Mouse (Mus musculus) cortical plate, adult 2 months (tissue): Measurements from ENCODE around the gene Nacc2.

Experiments
- CTCF ChIP-seq: fragments of 200-500 bp; IDR thresholded peaks from 2 replicates; pipeline ENCODE4 v1.5.1; 2011; ENCODE audit warnings: mild to moderate bottlenecking, control low read depth, low read length; ENCODE audit not compliant: insufficient read depth; ENCODE audit errors: extremely low read depth
- POLR2A ChIP-seq: fragments of 200-500 bp; IDR thresholded peaks from 2 replicates; pipeline ENCODE4 v1.6.1; 2011; ENCODE audit warnings: mild to moderate bottlenecking, low read length, control low read depth; ENCODE audit not compliant: insufficient read depth; ENCODE audit errors: extremely low read depth

- TF ChIP-seq CTCF = no peak
- no peak for TF ChIP-seq POLR2A
Observed at GRCm38 (mm10) chr2:26022626-26023025, 100.4 kb downstream of the Nacc2 start.
